Mouse (Mus musculus): ENCODE measurements around the gene Clmp. TPM values are rescaled to one million over a fixed set of nuclear protein-coding genes. Genes with fewer than 3 reads are reported as not detected.
"Not testable (repeated sequence)": the region's sequence is repeated elsewhere in the genome, so short reads cannot be mapped to it uniquely, and the experiment has no call there.

The Clmp gene
- polyA plus RNA-seq, 1 experiment from 2014 or later = 43.9 TPM

DNA sequence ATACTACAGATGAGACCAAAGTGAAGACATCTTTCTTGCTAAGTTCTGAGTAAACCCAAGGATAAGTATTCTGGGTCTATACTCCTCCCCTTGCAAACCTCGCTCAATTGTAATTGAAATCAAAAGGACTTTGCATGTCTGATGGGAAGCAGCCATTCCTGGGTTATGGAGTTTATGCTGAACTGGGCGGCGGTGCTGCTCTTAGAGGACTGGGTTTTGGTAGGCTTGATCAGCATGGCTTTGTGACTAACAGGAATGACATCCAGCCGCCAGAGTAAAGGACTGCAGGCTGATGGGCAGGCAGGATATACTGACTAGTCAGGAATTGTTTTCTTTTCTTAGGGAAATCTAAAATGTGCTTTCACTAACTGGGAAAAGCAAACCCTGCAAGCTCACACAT is 82.2 kb downstream of the Clmp start:
- no peak for DNase-seq (ENCODE audit: low spot score)
- Histone ChIP-seq H3K4me1 (replicated peaks; ENCODE audit: control insufficient read depth, insufficient read depth, low read length) (no peaks in the 10 kb centered on the region), H3K9ac (ENCODE audit: low read length) (no peak overlapping the region), H3K27me3 (replicated peaks; ENCODE audit: control insufficient read depth, insufficient read depth, low read length) (no peaks in the 10 kb centered on the region), H3K4me2 (ENCODE audit: low read length) (no peak overlapping the region), H3K27ac (ENCODE audit: low read depth) (no peak overlapping the region), H3K36me3 (ENCODE audit: control insufficient read depth, insufficient read depth, low read length) (peaks cover 24% of the 10 kb centered on the region), H3K4me3 (ENCODE audit: low read depth, low read length) (no peak overlapping the region), H3K9me3 (ENCODE audit: control insufficient read depth, low read length) (no peaks in the 10 kb centered on the region)
- 90% methylated on average over 4 of the region's 4 CpGs for WGBS
- ATAC-seq (replicated peaks; ENCODE audit: low FRiP score, low TSS enrichment, low read depth) = no peak

DNA sequence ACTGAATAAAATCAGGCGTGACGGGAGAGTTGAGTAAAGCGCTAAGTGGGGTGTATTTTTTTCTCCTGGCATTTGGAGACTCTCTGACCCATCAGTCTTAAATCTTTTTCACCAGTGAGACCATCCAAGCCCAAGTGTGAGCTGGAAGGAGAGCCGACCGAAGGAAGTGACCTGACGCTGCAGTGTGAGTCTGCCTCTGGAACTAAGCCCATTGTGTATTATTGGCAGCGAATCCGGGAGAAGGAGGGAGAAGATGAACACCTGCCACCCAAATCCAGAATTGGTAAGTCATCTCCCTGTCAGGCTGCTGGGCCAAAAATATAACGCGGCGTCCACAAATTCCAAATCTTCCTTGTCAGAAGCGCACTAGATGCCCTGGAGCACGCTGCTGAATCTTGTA is 86.5 kb downstream of the Clmp start:
- WGBS = 77% methylated on average over 13 of the region's 13 CpGs
- DNase-seq (ENCODE audit: low spot score) = no peak
- Histone ChIP-seq H3K9me3 (ENCODE audit: control insufficient read depth, low read length) (no peaks in the 10 kb centered on the region), H3K4me2 (ENCODE audit: low read length) (no peak overlapping the region), H3K4me3 (ENCODE audit: low read depth, low read length) (no peak overlapping the region), H3K27me3 (replicated peaks; ENCODE audit: control insufficient read depth, insufficient read depth, low read length) (no peaks in the 10 kb centered on the region), H3K9ac (ENCODE audit: low read length) (no peak overlapping the region), H3K36me3 (ENCODE audit: control insufficient read depth, insufficient read depth, low read length) (peaks cover 16% of the 10 kb centered on the region), H3K4me1 (replicated peaks; ENCODE audit: control insufficient read depth, insufficient read depth, low read length) (no peaks in the 10 kb centered on the region), H3K27ac (ENCODE audit: low read depth) (no peak overlapping the region)
- ATAC-seq (replicated peaks; ENCODE audit: low FRiP score, low TSS enrichment, low read depth) = no peak

DNA sequence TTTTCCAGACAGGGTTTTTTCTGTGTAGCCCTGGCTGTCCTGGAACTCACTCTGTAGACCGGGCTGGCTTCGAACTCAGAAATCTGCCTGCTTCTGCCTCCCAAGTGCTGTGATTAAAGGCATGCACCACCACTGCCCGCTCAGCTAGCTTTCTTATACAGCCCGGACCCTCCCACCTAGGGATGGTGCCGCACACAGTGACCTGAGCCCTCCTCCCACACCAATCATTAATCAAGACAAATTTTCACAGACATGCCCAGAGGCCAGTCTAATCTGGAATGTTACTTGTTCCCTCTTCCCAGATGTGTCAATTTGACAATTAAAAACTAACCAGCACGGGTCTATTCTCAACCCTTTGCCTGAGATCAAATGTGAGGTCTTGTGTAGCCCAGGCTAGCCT is 87.4 kb downstream of the Clmp start:
- peaks cover 16% of the 10 kb centered on the region for H3K36me3 ChIP-seq (ENCODE audit: control insufficient read depth, insufficient read depth, low read length)
- not testable (repeated sequence) for H3K4me2 ChIP-seq (ENCODE audit: low read length); DNase-seq (ENCODE audit: low spot score); H3K9ac ChIP-seq (ENCODE audit: low read length); H3K4me3 ChIP-seq (ENCODE audit: low read depth, low read length); ATAC-seq (replicated peaks; ENCODE audit: low FRiP score, low TSS enrichment, low read depth); H3K4me1 ChIP-seq (replicated peaks; ENCODE audit: control insufficient read depth, insufficient read depth, low read length); H3K27ac ChIP-seq (ENCODE audit: low read depth); H3K9me3 ChIP-seq (ENCODE audit: control insufficient read depth, low read length); H3K27me3 ChIP-seq (replicated peaks; ENCODE audit: control insufficient read depth, insufficient read depth, low read length)
- 85% methylated on average over 6 of the region's 6 CpGs for WGBS

DNA sequence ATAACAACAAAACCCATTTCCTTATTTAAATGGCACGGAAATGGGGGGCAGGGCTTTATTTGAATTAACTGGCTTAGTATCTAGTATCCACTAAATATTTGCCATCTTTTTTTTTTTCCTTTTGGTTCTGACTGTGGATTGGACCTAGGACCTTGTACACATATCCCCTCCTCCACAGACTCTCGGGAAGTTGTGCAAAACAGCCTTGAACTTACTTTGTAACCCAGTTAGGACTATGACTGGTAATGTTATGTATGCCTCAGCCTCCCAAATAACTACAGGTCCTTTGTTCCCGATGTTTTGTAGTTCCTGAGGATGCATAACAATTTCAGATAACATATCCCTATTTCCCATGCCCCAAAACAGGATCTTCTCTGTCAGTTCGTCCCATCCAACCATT is 88.1 kb downstream of the Clmp start:
- Histone ChIP-seq H3K4me3 (ENCODE audit: low read depth, low read length) (no peak overlapping the region), H3K27ac (ENCODE audit: low read depth) (no peak overlapping the region), H3K36me3 (ENCODE audit: control insufficient read depth, insufficient read depth, low read length) (peaks cover 20% of the 10 kb centered on the region), H3K27me3 (replicated peaks; ENCODE audit: control insufficient read depth, insufficient read depth, low read length) (no peaks in the 10 kb centered on the region), H3K9ac (ENCODE audit: low read length) (no peak overlapping the region), H3K9me3 (ENCODE audit: control insufficient read depth, low read length) (no peaks in the 10 kb centered on the region), H3K4me1 (replicated peaks; ENCODE audit: control insufficient read depth, insufficient read depth, low read length) (no peaks in the 10 kb centered on the region), H3K4me2 (ENCODE audit: low read length) (no peak overlapping the region)
- no peak for ATAC-seq (replicated peaks; ENCODE audit: low FRiP score, low TSS enrichment, low read depth)
- no peak for DNase-seq (ENCODE audit: low spot score)
- 89% methylated on average over 4 of the region's 4 CpGs for WGBS

DNA sequence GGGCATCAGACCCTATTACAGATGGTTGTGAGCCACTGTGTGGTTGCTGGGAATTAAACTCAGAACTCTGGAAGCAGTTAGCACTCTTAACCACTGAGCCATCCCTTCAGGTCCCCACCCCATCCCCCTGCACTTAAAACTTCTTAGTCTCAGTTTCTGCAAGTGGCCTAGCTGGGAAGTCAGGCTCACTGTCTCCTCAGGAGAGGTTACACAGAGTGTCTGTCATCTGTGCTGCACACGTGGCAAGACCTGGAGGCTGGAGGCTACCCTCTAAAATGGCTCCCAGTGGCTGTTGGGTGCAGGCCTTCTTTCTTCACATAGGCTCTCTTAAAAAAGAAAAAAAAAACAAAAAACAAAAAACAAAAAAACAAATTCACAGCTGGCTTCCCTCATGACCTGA is 90.3 kb downstream of the Clmp start:
- Histone ChIP-seq H3K4me2 (ENCODE audit: low read length) (no peak overlapping the region), H3K27ac (ENCODE audit: low read depth) (peak overlapping the region; percentile 69), H3K4me3 (ENCODE audit: low read depth, low read length) (no peak overlapping the region), H3K4me1 (replicated peaks; ENCODE audit: control insufficient read depth, insufficient read depth, low read length) (no peaks in the 10 kb centered on the region), H3K27me3 (replicated peaks; ENCODE audit: control insufficient read depth, insufficient read depth, low read length) (no peaks in the 10 kb centered on the region), H3K36me3 (ENCODE audit: control insufficient read depth, insufficient read depth, low read length) (peaks cover 20% of the 10 kb centered on the region), H3K9me3 (ENCODE audit: control insufficient read depth, low read length) (no peaks in the 10 kb centered on the region), H3K9ac (ENCODE audit: low read length) (no peak overlapping the region)
- peak; percentile 45; the same call in 1 of the 2 replicates for ATAC-seq (replicated peaks; ENCODE audit: low FRiP score, low TSS enrichment, low read depth)
- 84% methylated on average over 1 of the region's 1 CpGs for WGBS
- DNase-seq (ENCODE audit: low spot score) = no peak

DNA sequence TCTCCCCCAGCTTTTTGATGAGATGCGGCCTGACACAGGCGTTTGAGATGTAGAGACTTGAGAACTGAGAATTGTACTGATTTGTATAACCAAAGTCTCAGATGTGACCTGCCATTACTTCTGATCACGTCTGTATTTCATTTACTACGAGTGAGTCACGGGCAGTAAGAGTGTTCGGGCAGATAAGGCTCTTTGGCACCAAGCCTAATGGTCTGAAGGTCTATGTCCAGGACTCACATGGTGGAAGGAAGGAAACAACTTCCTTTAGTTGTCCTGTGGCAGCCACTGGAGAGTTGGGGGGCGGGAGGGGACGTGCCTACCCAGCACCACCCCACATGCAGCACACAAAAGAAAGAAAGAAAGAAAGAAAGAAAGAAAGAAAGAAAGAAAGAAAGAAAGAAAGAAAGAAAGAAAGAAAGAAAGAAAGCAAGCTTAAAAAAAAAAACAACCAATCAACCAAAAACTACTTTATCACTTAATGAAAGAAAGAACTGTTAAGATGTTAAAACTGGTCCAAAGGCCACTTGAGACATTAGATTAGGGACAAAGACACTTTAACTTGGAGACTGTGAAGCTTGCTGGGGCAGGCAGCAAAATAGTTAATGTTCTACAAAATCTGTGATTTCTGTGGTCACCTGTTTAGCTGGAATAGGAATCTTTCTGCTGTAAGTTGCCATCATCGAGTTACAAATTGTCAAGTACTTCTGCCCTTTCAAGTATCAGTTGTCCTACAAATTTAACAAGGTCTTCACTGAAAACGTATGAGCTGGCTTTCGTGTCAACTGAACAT is 90.9 kb downstream of the Clmp start:
- peak overlapping the region; percentile 69 for H3K27ac ChIP-seq (ENCODE audit: low read depth)

DNA sequence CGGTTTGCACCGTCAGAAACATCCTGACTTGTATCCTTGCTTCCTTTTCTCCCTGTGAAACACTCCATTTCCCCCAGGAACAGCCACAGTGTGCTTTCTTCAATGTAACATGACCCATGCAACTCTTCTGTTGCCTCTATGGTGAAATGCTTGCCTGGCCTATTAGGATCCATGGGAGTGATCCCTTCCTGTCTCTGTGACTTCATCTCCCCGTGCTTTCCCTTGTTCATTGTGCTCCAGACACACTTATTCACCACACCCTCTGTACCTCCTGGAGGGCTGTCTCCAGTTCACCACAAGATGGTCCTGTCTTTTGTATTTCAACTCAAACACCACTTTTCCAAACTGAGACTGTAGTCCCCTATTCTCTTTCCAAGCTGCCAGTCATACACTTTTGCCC is 94.3 kb downstream of the Clmp start:
- no peak overlapping the region for H3K27ac ChIP-seq (ENCODE audit: low read depth)
- no peak for DNase-seq (ENCODE audit: low spot score)
- H3K36me3 ChIP-seq (ENCODE audit: control insufficient read depth, insufficient read depth, low read length) = peaks cover 32% of the 10 kb centered on the region; the same call in 1 of the 2 replicates
- ATAC-seq (replicated peaks; ENCODE audit: low FRiP score, low TSS enrichment, low read depth) = no peak
- no peaks in the 10 kb centered on the region for H3K9me3 ChIP-seq (ENCODE audit: control insufficient read depth, low read length)
- H3K27me3 ChIP-seq (replicated peaks; ENCODE audit: control insufficient read depth, insufficient read depth, low read length) = no peaks in the 10 kb centered on the region
- H3K4me2 ChIP-seq (ENCODE audit: low read length) = no peak overlapping the region
- no peak overlapping the region for H3K4me3 ChIP-seq (ENCODE audit: low read depth, low read length)
- H3K4me1 ChIP-seq (replicated peaks; ENCODE audit: control insufficient read depth, insufficient read depth, low read length) = 0 out of 2 replicates have a peak, but pooled peaks cover 4% of the 10 kb centered on the region
- 73% methylated on average over 3 of the region's 3 CpGs for WGBS
- H3K9ac ChIP-seq (ENCODE audit: low read length) = no peak overlapping the region

More for the DNA sequence above, 90.9 kb downstream of the Clmp start:
- Histone ChIP-seq H3K4me3 (ENCODE audit: low read depth, low read length) (no peak overlapping the region), H3K4me2 (ENCODE audit: low read length) (no peak overlapping the region), H3K9me3 (ENCODE audit: control insufficient read depth, low read length) (no peaks in the 10 kb centered on the region), H3K9ac (ENCODE audit: low read length) (no peak overlapping the region), H3K4me1 (replicated peaks; ENCODE audit: control insufficient read depth, insufficient read depth, low read length) (no peaks in the 10 kb centered on the region), H3K27me3 (replicated peaks; ENCODE audit: control insufficient read depth, insufficient read depth, low read length) (no peaks in the 10 kb centered on the region), H3K36me3 (ENCODE audit: control insufficient read depth, insufficient read depth, low read length) (peaks cover 20% of the 10 kb centered on the region)
- 65% methylated on average over 11 of the region's 11 CpGs for WGBS
- DNase-seq (ENCODE audit: low spot score) = no peak
- ATAC-seq (replicated peaks; ENCODE audit: low FRiP score, low TSS enrichment, low read depth) = peak; percentile 73; the same call in 1 of the 2 replicates

DNA sequence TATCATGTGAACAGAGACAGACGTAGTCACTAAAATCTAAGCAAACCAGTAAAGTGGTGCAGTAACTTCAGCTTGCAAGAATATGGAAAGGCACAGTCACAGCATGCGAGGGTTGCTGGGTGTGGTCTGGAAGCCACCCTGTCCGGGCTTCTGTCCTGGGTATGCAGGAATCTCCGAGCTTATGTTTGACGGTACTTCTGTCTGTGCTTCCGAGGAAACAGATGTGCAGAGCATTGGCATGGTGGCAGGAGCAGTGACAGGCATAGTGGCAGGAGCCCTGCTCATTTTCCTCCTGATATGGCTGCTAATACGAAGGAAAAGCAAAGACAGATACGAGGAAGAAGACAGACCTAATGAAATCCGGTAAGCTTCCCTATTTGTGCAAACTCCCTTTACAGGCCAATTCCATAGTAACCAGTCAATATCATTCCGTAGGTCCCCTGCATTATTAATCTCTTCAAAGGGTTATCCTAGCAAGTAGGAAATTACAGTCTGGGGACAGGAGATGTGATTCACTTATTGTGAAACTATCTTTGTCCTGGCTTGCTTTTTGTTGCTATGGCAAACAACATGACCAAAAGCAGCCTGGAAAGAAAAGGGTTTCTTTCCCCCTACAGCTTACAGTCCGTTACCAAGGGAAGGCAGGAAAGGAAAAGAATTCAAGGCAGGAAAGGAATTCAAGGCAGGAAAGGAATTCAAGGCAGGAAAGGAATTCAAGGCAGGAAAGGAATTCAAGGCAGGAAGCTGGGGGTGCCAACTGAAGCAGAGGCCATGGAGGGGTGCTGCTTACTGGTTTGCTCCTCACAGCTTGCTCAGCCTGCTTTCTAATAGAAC is 95.3 kb downstream of the Clmp start:
- Histone ChIP-seq H3K36me3 (ENCODE audit: control insufficient read depth, insufficient read depth, low read length) (peaks cover 26% of the 10 kb centered on the region; the same call in 1 of the 2 replicates), H3K4me3 (ENCODE audit: low read depth, low read length) (no peak overlapping the region), H3K4me1 (replicated peaks; ENCODE audit: control insufficient read depth, insufficient read depth, low read length) (0 out of 2 replicates have a peak, but pooled peaks cover 4% of the 10 kb centered on the region), H3K4me2 (ENCODE audit: low read length) (no peak overlapping the region), H3K27me3 (replicated peaks; ENCODE audit: control insufficient read depth, insufficient read depth, low read length) (no peaks in the 10 kb centered on the region), H3K9me3 (ENCODE audit: control insufficient read depth, low read length) (no peaks in the 10 kb centered on the region), H3K27ac (ENCODE audit: low read depth) (peak overlapping the region; percentile 67; the same call in 1 of the 2 replicates), H3K9ac (ENCODE audit: low read length) (no peak overlapping the region)
- DNase-seq (ENCODE audit: low spot score) = no peak
- 81% methylated on average over 11 of the region's 11 CpGs for WGBS
- ATAC-seq (replicated peaks; ENCODE audit: low FRiP score, low TSS enrichment, low read depth) = no peak
